Mouse (Mus musculus) embryonic facial prominence, embryonic 12.5 days (tissue): ENCODE measurements around the gene Dusp5. TPM values are rescaled to one million over a fixed set of nuclear protein-coding genes. Genes with fewer than 3 reads are reported as not detected.
A peak's percentile ranks its signal among the peaks of the same experiment; 100 is the strongest.

Source experiments
- ATAC-seq: fragments of 200-750 bp; cut with Nextera tagmentation; 2 replicates; pipeline ENCODE4 v1.8.0; 2017; ENCODE audit not compliant: insufficient number of reproducible peaks, insufficient read depth, low FRiP score, low TSS enrichment
- H3K27ac ChIP-seq: fragments of 300-500 bp; sonication (generic); 2 replicates; pipeline ENCODE4 v1.5.1; 2016; ENCODE audit warnings: mild to moderate bottlenecking
- H3K27me3 ChIP-seq: fragments of 300-500 bp; sonication (generic); 2 replicates; pipeline ENCODE4 v1.6.1; 2016; ENCODE audit warnings: mild to moderate bottlenecking, moderate library complexity
- H3K36me3 ChIP-seq: fragments of 300-500 bp; sonication (generic); 2 replicates; pipeline ENCODE4 v1.6.1; 2016; ENCODE audit warnings: mild to moderate bottlenecking
- H3K4me1 ChIP-seq: fragments of 300-500 bp; sonication (generic); 2 replicates; pipeline ENCODE4 v1.6.1; 2016
- H3K4me2 ChIP-seq: fragments of 300-500 bp; sonication (generic); replicated peaks from 2 replicates; pipeline ENCODE4 v1.6.1; 2016; ENCODE audit warnings: mild to moderate bottlenecking, moderate library complexity
- H3K4me3 ChIP-seq: fragments of 300-500 bp; sonication (generic); 2 replicates; pipeline ENCODE4 v1.5.1; 2016; ENCODE audit warnings: mild to moderate bottlenecking
- H3K9ac ChIP-seq: fragments of 300-500 bp; sonication (generic); 2 replicates; pipeline ENCODE4 v1.6.1; 2016; ENCODE audit warnings: mild to moderate bottlenecking, moderate library complexity
- H3K9me3 ChIP-seq: fragments of 300-500 bp; sonication (generic); 2 replicates; pipeline ENCODE4 v1.6.1; 2016; ENCODE audit warnings: mild to moderate bottlenecking, moderate library complexity
- WGBS: fragments of 180-500 bp; shearing (Covaris S2); methylation state at CpG from one replicate; pipeline ENCODE4 v1.1.7; 2016; 5-methylcytosine and 5-hydroxymethylcytosine counted together
- polyA plus RNA-seq: library from polyadenylated mRNA; unstranded; fragments of >200 nt; fragmentation: Nextera tagmentation; extraction: Ambion mirVana; gene quantifications from 2 replicates; pipeline ENCODE4 v1.2.1, GENCODE M21; 2016

The Dusp5 gene
- 4.5 and 5.2 TPM in 2 replicates for polyA plus RNA-seq

- Histone ChIP-seq H3K9me3 (no peaks in the 10 kb centered on the region), H3K4me2 (peak within 1 kb of the TSS; percentile 94), H3K36me3 (no peaks in the 10 kb centered on the region), H3K4me1 (peaks cover 19% of the 10 kb centered on the region; the same call in 1 of the 2 replicates), H3K4me3 (peak within 1 kb of the TSS; percentile 67), H3K9ac (peak within 1 kb of the TSS; percentile 65), H3K27ac (peak within 1 kb of the TSS; percentile 46; the same call in 1 of the 2 replicates), H3K27me3 (peaks cover 15% of the 10 kb centered on the region; the same call in 1 of the 2 replicates)
- ATAC-seq: peak; percentile 81
- under 1% methylated on average over 84 of the region's 84 CpGs for WGBS
Observed at GRCm38 (mm10) chr19:53528752-53529454, at the start of gene Dusp5. Dusp5 (plus strand) TSS chr19:53529109.

DNA sequence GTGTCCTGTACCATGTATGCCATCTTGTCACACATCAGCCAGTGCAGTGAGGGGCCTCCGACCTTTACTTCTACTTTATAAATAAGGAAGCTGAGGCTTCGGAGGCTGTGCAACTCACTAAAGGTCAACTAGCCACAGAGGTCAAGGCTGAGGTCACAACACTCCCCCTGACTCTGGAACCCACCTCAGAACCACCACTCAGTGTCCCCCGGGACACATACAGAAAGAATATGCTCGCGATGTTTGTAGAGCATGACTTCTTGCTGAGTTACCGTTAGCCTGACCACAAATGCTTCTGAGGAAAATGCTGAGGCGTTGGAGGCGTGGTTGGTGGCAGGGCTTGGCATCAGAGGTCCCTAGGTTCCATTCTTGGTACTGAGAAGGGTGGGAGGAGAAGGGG lies 49.3 kb upstream of the Dusp5 start:
- no peaks in the 10 kb centered on the region for H3K36me3 ChIP-seq
- H3K9me3 ChIP-seq: no peaks in the 10 kb centered on the region
- H3K4me3 ChIP-seq: no peak overlapping the region
- H3K4me2 ChIP-seq: no peak overlapping the region
- no peak overlapping the region for H3K27ac ChIP-seq
- H3K27me3 ChIP-seq: no peaks in the 10 kb centered on the region
- no peak for ATAC-seq
- no peaks in the 10 kb centered on the region for H3K4me1 ChIP-seq
- no peak overlapping the region for H3K9ac ChIP-seq
- WGBS: 76% methylated on average over 8 of the region's 8 CpGs

GRCm38 (mm10) chr19:53482093-53482492 lies 46.8 kb upstream of the Dusp5 start:
- 69% methylated on average over 6 of the region's 6 CpGs for WGBS
- no peaks in the 10 kb centered on the region for H3K27me3 ChIP-seq
- no peak overlapping the region for H3K4me3 ChIP-seq
- no peaks in the 10 kb centered on the region for H3K9me3 ChIP-seq
- no peak overlapping the region for H3K9ac ChIP-seq
- ATAC-seq: no peak
- no peaks in the 10 kb centered on the region for H3K36me3 ChIP-seq
- H3K27ac ChIP-seq: no peak overlapping the region
- no peak overlapping the region for H3K4me2 ChIP-seq
- H3K4me1 ChIP-seq: no peaks in the 10 kb centered on the region

DNA sequence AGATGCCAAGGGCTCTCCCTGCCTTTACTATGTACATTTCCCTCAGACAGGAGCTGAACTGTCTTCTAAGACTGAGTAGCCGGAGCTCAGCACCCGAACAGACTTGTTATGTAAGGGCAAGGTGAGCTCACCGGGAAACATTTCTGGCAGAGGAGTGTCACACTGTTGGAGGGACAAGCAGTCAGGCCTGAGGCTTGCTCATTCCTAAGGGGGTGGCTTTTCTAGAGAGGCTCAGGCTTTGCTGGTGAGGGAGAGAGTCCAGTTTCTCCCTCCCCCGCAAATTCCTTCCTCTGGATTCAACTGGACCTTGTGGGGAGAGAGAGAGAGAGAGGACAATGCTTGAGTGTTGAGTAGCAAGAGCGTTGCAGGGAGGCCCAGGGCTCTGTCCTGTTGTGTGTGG lies 46.4 kb upstream of the Dusp5 start:
- Histone ChIP-seq H3K9me3 (no peaks in the 10 kb centered on the region), H3K9ac (no peak overlapping the region), H3K4me1 (no peaks in the 10 kb centered on the region), H3K4me2 (no peak overlapping the region), H3K27ac (no peak overlapping the region), H3K36me3 (no peaks in the 10 kb centered on the region), H3K4me3 (no peak overlapping the region), H3K27me3 (no peaks in the 10 kb centered on the region)
- WGBS: 76% methylated on average over 5 of the region's 5 CpGs
- ATAC-seq: no peak

GRCm38 (mm10) chr19:53483984-53484383 lies 44.9 kb upstream of the Dusp5 start:
- Histone ChIP-seq H3K36me3 (no peaks in the 10 kb centered on the region), H3K27ac (no peak overlapping the region), H3K27me3 (no peaks in the 10 kb centered on the region), H3K9me3 (no peaks in the 10 kb centered on the region), H3K4me2 (no peak overlapping the region), H3K9ac (no peak overlapping the region), H3K4me1 (no peaks in the 10 kb centered on the region), H3K4me3 (no peak overlapping the region)
- WGBS: 89% methylated on average over 8 of the region's 8 CpGs
- no peak for ATAC-seq

GRCm38 (mm10) chr19:53484918-53485317 lies 44.0 kb upstream of the Dusp5 start:
- no peaks in the 10 kb centered on the region for H3K36me3 ChIP-seq
- no peak for ATAC-seq
- no peak overlapping the region for H3K4me3 ChIP-seq
- no peaks in the 10 kb centered on the region for H3K4me1 ChIP-seq
- H3K27me3 ChIP-seq: no peaks in the 10 kb centered on the region
- no peak overlapping the region for H3K9ac ChIP-seq
- WGBS: 78% methylated on average over 3 of the region's 3 CpGs
- no peak overlapping the region for H3K4me2 ChIP-seq
- no peaks in the 10 kb centered on the region for H3K9me3 ChIP-seq
- no peak overlapping the region for H3K27ac ChIP-seq

- no peaks in the 10 kb centered on the region for H3K36me3 ChIP-seq
- no peaks in the 10 kb centered on the region for H3K9me3 ChIP-seq
- H3K4me1 ChIP-seq: no peaks in the 10 kb centered on the region
- no peak for ATAC-seq
- WGBS: 85% methylated on average over 12 of the region's 12 CpGs
- H3K27ac ChIP-seq: no peak overlapping the region
- no peaks in the 10 kb centered on the region for H3K27me3 ChIP-seq
- H3K4me3 ChIP-seq: no peak overlapping the region
- H3K4me2 ChIP-seq: no peak overlapping the region
- H3K9ac ChIP-seq: no peak overlapping the region
Observed at GRCm38 (mm10) chr19:53489187-53489586, 39.7 kb upstream of the Dusp5 start.

- WGBS: 73% methylated on average over 1 of the region's 1 CpGs
- ATAC-seq: no peak
- no peak overlapping the region for H3K4me2 ChIP-seq
Observed at GRCm38 (mm10) chr19:53489910-53490309, 39.0 kb upstream of the Dusp5 start.

DNA sequence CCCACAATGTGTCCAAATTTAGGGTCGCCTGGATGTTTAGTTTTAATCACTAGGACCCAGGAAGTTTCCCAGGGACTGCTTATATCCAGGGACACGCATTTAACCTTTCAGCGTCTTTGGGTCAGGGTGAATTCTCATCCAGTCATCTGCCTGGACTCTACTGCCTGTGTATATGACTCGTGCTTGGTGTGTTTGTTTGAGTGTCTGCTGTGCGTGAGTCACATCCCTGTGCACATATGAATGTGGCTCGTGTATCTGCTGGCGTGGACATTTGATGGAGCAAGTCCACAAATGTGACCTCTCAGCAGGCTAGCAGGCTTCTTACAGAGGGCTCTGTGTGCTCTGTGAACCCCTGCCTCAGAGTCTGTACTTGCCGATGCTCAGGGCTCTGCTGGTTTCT lies 38.0 kb upstream of the Dusp5 start:
- no peaks in the 10 kb centered on the region for H3K27me3 ChIP-seq
- H3K4me1 ChIP-seq: no peaks in the 10 kb centered on the region
- ATAC-seq: no peak
- 64% methylated on average over 8 of the region's 8 CpGs for WGBS
- H3K4me3 ChIP-seq: no peak overlapping the region
- no peaks in the 10 kb centered on the region for H3K36me3 ChIP-seq
- no peak overlapping the region for H3K9ac ChIP-seq
- H3K9me3 ChIP-seq: no peaks in the 10 kb centered on the region
- no peak overlapping the region for H3K27ac ChIP-seq
- H3K4me2 ChIP-seq: no peak overlapping the region

More at GRCm38 (mm10) chr19:53489910-53490309, 39.0 kb upstream of the Dusp5 start:
- Histone ChIP-seq H3K9ac (no peak overlapping the region), H3K9me3 (no peaks in the 10 kb centered on the region), H3K4me3 (no peak overlapping the region), H3K36me3 (no peaks in the 10 kb centered on the region), H3K27me3 (no peaks in the 10 kb centered on the region), H3K4me1 (no peaks in the 10 kb centered on the region), H3K27ac (no peak overlapping the region)

GRCm38 (mm10) chr19:53492528-53492927 lies 36.4 kb upstream of the Dusp5 start:
- no peaks in the 10 kb centered on the region for H3K4me1 ChIP-seq
- H3K27me3 ChIP-seq: no peaks in the 10 kb centered on the region
- no peak overlapping the region for H3K4me3 ChIP-seq
- H3K36me3 ChIP-seq: no peaks in the 10 kb centered on the region
- no peak overlapping the region for H3K27ac ChIP-seq
- ATAC-seq: no peak
- no peaks in the 10 kb centered on the region for H3K9me3 ChIP-seq
- no peak overlapping the region for H3K9ac ChIP-seq
- WGBS: 75% methylated on average over 4 of the region's 4 CpGs
- no peak overlapping the region for H3K4me2 ChIP-seq

- no peak overlapping the region for H3K4me3 ChIP-seq
- ATAC-seq: no peak
- WGBS: 64% methylated on average over 5 of the region's 5 CpGs
- no peak overlapping the region for H3K4me2 ChIP-seq
- H3K27ac ChIP-seq: no peak overlapping the region
- H3K4me1 ChIP-seq: no peaks in the 10 kb centered on the region
- H3K9me3 ChIP-seq: no peaks in the 10 kb centered on the region
- H3K27me3 ChIP-seq: no peaks in the 10 kb centered on the region
- H3K9ac ChIP-seq: no peak overlapping the region
- H3K36me3 ChIP-seq: no peaks in the 10 kb centered on the region
Observed at GRCm38 (mm10) chr19:53493866-53494265, 35.0 kb upstream of the Dusp5 start.

DNA sequence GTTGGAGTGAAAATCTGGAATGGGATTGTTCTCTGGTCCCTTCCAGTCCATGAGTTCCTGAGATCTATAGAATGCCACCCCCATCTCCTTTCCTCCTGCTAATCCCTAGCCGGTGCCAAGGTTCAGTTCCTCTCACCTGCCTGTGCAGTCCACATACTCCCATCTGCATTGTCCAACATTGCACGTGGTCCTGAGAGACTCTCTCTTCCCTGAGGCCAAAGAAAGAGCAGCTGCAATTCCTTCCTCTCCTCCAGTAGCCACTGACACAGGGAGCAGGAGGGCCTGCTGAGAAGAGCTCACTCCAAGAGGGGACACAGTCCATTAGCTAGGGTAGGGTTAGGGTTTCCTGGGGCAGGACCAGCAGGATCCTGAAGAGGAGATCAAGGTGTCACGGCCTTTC lies 31.0 kb upstream of the Dusp5 start:
- ATAC-seq: no peak
- H3K9me3 ChIP-seq: no peaks in the 10 kb centered on the region
- no peaks in the 10 kb centered on the region for H3K36me3 ChIP-seq
- no peak overlapping the region for H3K9ac ChIP-seq
- H3K4me1 ChIP-seq: peaks cover 3% of the 10 kb centered on the region; the same call in 1 of the 2 replicates
- WGBS: 55% methylated on average over 3 of the region's 3 CpGs
- H3K27ac ChIP-seq: no peak overlapping the region
- no peaks in the 10 kb centered on the region for H3K27me3 ChIP-seq
- H3K4me3 ChIP-seq: no peak overlapping the region
- no peak overlapping the region for H3K4me2 ChIP-seq
